25 mouse cellular contexts compared by ENCODE assay signal in genomic region chr4:91509937-91510336, GRCm38 (mm10).
DNase-seq lines count a peak whose midpoint lies in the region; ATAC-seq and TF ChIP-seq lines count a peak whose summit lies in the region.
"Had no signal": no experiment of that assay in that cellular context is flagged by ENCODE, and none has a peak within 500 bp of the region (broad histone marks: within the 10 kb centered on the region; RNA-seq: fewer than 3 reads in every experiment).

No protein-coding gene starts in this region.

- H3K4me2 ChIP-seq in embryonic facial prominence, embryonic 11.5 days (ENCODE audit: low read depth, low read length) = no peak overlapping the region
- H3K4me2 ChIP-seq in intestine, embryonic 15.5 days (replicated peaks) = no peak overlapping the region
- H3K4me2 ChIP-seq: embryonic facial prominence, embryonic 13.5 days; forebrain, embryonic 13.5 days; heart, embryonic 12.5 days; neural tube, embryonic 15.5 days; stomach, embryonic 15.5 days had no signal

- no peak overlapping the region for H3K27ac ChIP-seq in embryonic facial prominence, embryonic 11.5 days (replicated peaks; ENCODE audit: low read depth, low read length)
- H3K27ac ChIP-seq in embryonic facial prominence, embryonic 10.5 days (replicated peaks) = no peak overlapping the region
- H3K27ac ChIP-seq in layer of hippocampus, adult 2 months = no peak overlapping the region
- no peak overlapping the region for H3K27ac ChIP-seq in intestine, embryonic 15.5 days
- H3K27ac ChIP-seq: embryonic facial prominence, embryonic 13.5 days; forebrain, embryonic 13.5 days; hindbrain, embryonic 10.5 days; liver, embryonic 14.5 days; neural tube, embryonic 15.5 days; stomach, embryonic 15.5 days had no signal

- no peak overlapping the region for H3K9ac ChIP-seq in embryonic facial prominence, embryonic 11.5 days (replicated peaks; ENCODE audit: low read length)
- no peak overlapping the region for H3K9ac ChIP-seq in intestine, embryonic 15.5 days
- H3K9ac ChIP-seq: embryonic facial prominence, embryonic 13.5 days; forebrain, embryonic 13.5 days; heart, embryonic 12.5 days; liver, embryonic 14.5 days; neural tube, embryonic 15.5 days; stomach, embryonic 15.5 days had no signal

- no peaks in the 10 kb centered on the region for H3K27me3 ChIP-seq in embryonic facial prominence, embryonic 11.5 days (ENCODE audit: control insufficient read depth, insufficient read depth, low read length)
- H3K27me3 ChIP-seq in embryonic facial prominence, embryonic 10.5 days (replicated peaks; ENCODE audit: low read depth, poor library complexity, severe bottlenecking) = no peaks in the 10 kb centered on the region
- H3K27me3 ChIP-seq in intestine, embryonic 15.5 days (replicated peaks) = no peaks in the 10 kb centered on the region
- H3K27me3 ChIP-seq: embryonic facial prominence, embryonic 13.5 days; forebrain, embryonic 13.5 days; heart, embryonic 12.5 days; neural tube, embryonic 15.5 days; stomach, embryonic 15.5 days had no signal

- peak; percentile 1 for DNase-seq in embryonic facial prominence, embryonic 11.5 days (ENCODE audit: low spot score)
- DNase-seq in embryonic facial prominence, embryonic 10.5 days (ENCODE audit: low spot score) = no peak
- no peak for DNase-seq in layer of hippocampus, adult 2 months (ENCODE audit: low spot score in 2 of 2)
- DNase-seq in layer of hippocampus, postnatal 14 days (ENCODE audit: low spot score in 2 of 2) = no peak
- DNase-seq in A20 (ENCODE audit: low read depth, low spot score) (peak; percentile 5), NIH3T3 (ENCODE audit: low read depth) (peak; percentile 25)
- DNase-seq in layer of hippocampus, postnatal 36 days = no peak
- DNase-seq: adrenal gland, adult 2 months; cerebellum, adult 18-20 months; gastrocnemius, postnatal 10 days; heart, postnatal 10 days; kidney, adult 18-20 months; kidney, postnatal 10 days; lung, postnatal 4 days; right cerebral cortex, adult 18-20 months; thymus, adult 18-20 months had no signal

- WGBS in embryonic facial prominence, embryonic 11.5 days = 68% methylated on average over 1 of the region's 1 CpGs
- WGBS in embryonic facial prominence, embryonic 10.5 days = 77% methylated on average over 1 of the region's 1 CpGs
- 61% methylated on average over 1 of the region's 1 CpGs for WGBS in intestine, embryonic 15.5 days

- H3K9me3 ChIP-seq in embryonic facial prominence, embryonic 11.5 days (replicated peaks; ENCODE audit: control insufficient read depth, low read length) = no peaks in the 10 kb centered on the region
- no peaks in the 10 kb centered on the region for H3K9me3 ChIP-seq in embryonic facial prominence, embryonic 10.5 days
- H3K9me3 ChIP-seq in intestine, embryonic 15.5 days = no peaks in the 10 kb centered on the region
- H3K9me3 ChIP-seq: embryonic facial prominence, embryonic 13.5 days; forebrain, embryonic 13.5 days; heart, embryonic 12.5 days; hindbrain, embryonic 10.5 days; neural tube, embryonic 15.5 days; stomach, embryonic 15.5 days had no signal

- H3K4me1 ChIP-seq in embryonic facial prominence, embryonic 11.5 days (ENCODE audit: control insufficient read depth, insufficient read depth, low read length) = no peaks in the 10 kb centered on the region
- no peaks in the 10 kb centered on the region for H3K4me1 ChIP-seq in embryonic facial prominence, embryonic 10.5 days
- no peaks in the 10 kb centered on the region for H3K4me1 ChIP-seq in intestine, embryonic 15.5 days (replicated peaks)
- H3K4me1 ChIP-seq: embryonic facial prominence, embryonic 13.5 days; forebrain, embryonic 13.5 days; heart, embryonic 12.5 days; hindbrain, embryonic 10.5 days; neural tube, embryonic 15.5 days; stomach, embryonic 15.5 days had no signal

- no peak overlapping the region for H3K4me3 ChIP-seq in embryonic facial prominence, embryonic 11.5 days (ENCODE audit: low read depth, low read length)
- H3K4me3 ChIP-seq in embryonic facial prominence, embryonic 10.5 days = no peak overlapping the region
- no peak overlapping the region for H3K4me3 ChIP-seq in layer of hippocampus, adult 2 months
- no peak overlapping the region for H3K4me3 ChIP-seq in intestine, embryonic 15.5 days (replicated peaks)
- H3K4me3 ChIP-seq: embryonic facial prominence, embryonic 13.5 days; erythroblast, embryonic 14.5 days; forebrain, embryonic 13.5 days; heart, embryonic 12.5 days; hindbrain, embryonic 10.5 days; neural tube, embryonic 15.5 days; stomach, embryonic 15.5 days had no signal

- no peak for ATAC-seq in embryonic facial prominence, embryonic 11.5 days (replicated peaks; ENCODE audit: insufficient number of reproducible peaks, low FRiP score, low TSS enrichment, low read depth)
- no peak for ATAC-seq in intestine, embryonic 15.5 days
- ATAC-seq: forebrain, embryonic 13.5 days had no signal

- no peaks in the 10 kb centered on the region for H3K36me3 ChIP-seq in embryonic facial prominence, embryonic 11.5 days (replicated peaks; ENCODE audit: control insufficient read depth, insufficient read depth, low read depth, low read length)
- no peaks in the 10 kb centered on the region for H3K36me3 ChIP-seq in embryonic facial prominence, embryonic 10.5 days (replicated peaks)
- H3K36me3 ChIP-seq in intestine, embryonic 15.5 days = no peaks in the 10 kb centered on the region
- H3K36me3 ChIP-seq: embryonic facial prominence, embryonic 13.5 days; heart, embryonic 12.5 days; hindbrain, embryonic 10.5 days; neural tube, embryonic 15.5 days; stomach, embryonic 15.5 days had no signal

- TF ChIP-seq CTCF in layer of hippocampus, adult 2 months (conservative IDR thresholded peaks at IDR 0.05) = peak; percentile 52

Comparison
In these comparisons a context has a peak if more than half of its experiments do, and no peak if none do; other contexts are left out.
1. DNase-seq: peak in embryonic facial prominence, embryonic 11.5 days (single experiment), A20 (single experiment) and NIH3T3 (single experiment); none in embryonic facial prominence, embryonic 10.5 days (single experiment), layer of hippocampus, adult 2 months (0 of 2), layer of hippocampus, postnatal 14 days (0 of 2) and layer of hippocampus, postnatal 36 days (0 of 2).